Mouse (Mus musculus) olfactory bulb, adult 2 months (tissue): ENCODE measurements around the gene Snx13.

ENCODE experiments used
- CTCF ChIP-seq: fragments of 200-500 bp; IDR thresholded peaks from 2 replicates; pipeline ENCODE4 v1.5.1; 2012; ENCODE audit warnings: low read depth, mild to moderate bottlenecking, low read length, moderate library complexity; ENCODE audit not compliant: insufficient read depth
- POLR2A ChIP-seq: fragments of 200-500 bp; IDR thresholded peaks from 2 replicates; pipeline ENCODE4 v1.6.1; 2012; ENCODE audit warnings: mild to moderate bottlenecking, low read depth, low read length, moderate library complexity; ENCODE audit not compliant: insufficient read depth

- TF ChIP-seq CTCF (no peak), POLR2A (no peak)
Observed at GRCm38 (mm10) chr12:35161690-35162089, 114.7 kb downstream of the Snx13 start.
